Mouse (Mus musculus) heart, embryonic 13.5 days (tissue): ENCODE results near the gene Sec24d. TPM values are rescaled to one million over a fixed set of nuclear protein-coding genes. Genes with fewer than 3 reads are reported as not detected.

Source experiments
- ATAC-seq: fragments of 200-750 bp; cut with Nextera tagmentation; 2 replicates; pipeline ENCODE4 v1.8.0; 2017; ENCODE audit warnings: moderate TSS enrichment; ENCODE audit not compliant: insufficient number of reproducible peaks, low FRiP score, low TSS enrichment; ENCODE audit errors: extremely low read depth
- H3K27ac ChIP-seq: fragments of 300-500 bp; sonication (generic); replicated peaks from 2 replicates; pipeline ENCODE4 v1.5.1; 2015; ENCODE audit warnings: moderate library complexity, mild to moderate bottlenecking, inconsistent platforms
- H3K27me3 ChIP-seq: fragments of 300-500 bp; sonication (generic); replicated peaks from 2 replicates; pipeline ENCODE4 v1.6.1; 2015; ENCODE audit warnings: mild to moderate bottlenecking, inconsistent platforms
- H3K36me3 ChIP-seq: fragments of 300-500 bp; sonication (generic); 2 replicates; pipeline ENCODE4 v1.6.1; 2015; ENCODE audit warnings: mild to moderate bottlenecking, inconsistent platforms
- H3K4me1 ChIP-seq: fragments of 300-500 bp; sonication (generic); 2 replicates; pipeline ENCODE4 v1.6.1; 2015; ENCODE audit warnings: inconsistent platforms
- H3K4me2 ChIP-seq: fragments of 300-500 bp; sonication (generic); 2 replicates; pipeline ENCODE4 v1.6.1; 2015; ENCODE audit warnings: inconsistent platforms, mild to moderate bottlenecking, moderate library complexity
- H3K4me3 ChIP-seq: fragments of 300-500 bp; sonication (generic); 2 replicates; pipeline ENCODE4 v1.5.1; 2015; ENCODE audit warnings: moderate library complexity, mild to moderate bottlenecking, inconsistent platforms
- H3K9ac ChIP-seq: fragments of 300-500 bp; sonication (generic); 2 replicates; pipeline ENCODE4 v1.6.1; 2015; ENCODE audit warnings: inconsistent platforms, mild to moderate bottlenecking, moderate library complexity
- H3K9me3 ChIP-seq: fragments of 300-500 bp; sonication (generic); 2 replicates; pipeline ENCODE4 v1.6.1; 2016; ENCODE audit warnings: inconsistent platforms
- WGBS: fragments of 180-500 bp; shearing (Covaris S2); methylation state at CpG from one replicate; pipeline ENCODE4 v1.1.7; 2015; ENCODE audit warnings: mixed read lengths; 5-methylcytosine and 5-hydroxymethylcytosine counted together
- polyA plus RNA-seq: library from polyadenylated mRNA; unstranded; fragments of >200 nt; fragmentation: Nextera tagmentation; extraction: Ambion mirVana; gene quantifications from 2 replicates; pipeline ENCODE4 v1.2.1, GENCODE M21; 2015

Gene Sec24d
- polyA plus RNA-seq, 1 experiment from 2014 or later, result 70.4 TPM

- H3K27ac ChIP-seq, result no peak overlapping the region
- 65% methylated on average over 6 of the region's 6 CpGs for WGBS
- H3K36me3 ChIP-seq, result no peaks in the 10 kb centered on the region
- no peak for ATAC-seq
- no peaks in the 10 kb centered on the region for H3K4me1 ChIP-seq
- H3K4me3 ChIP-seq, result no peak overlapping the region
- H3K9ac ChIP-seq, result no peak overlapping the region
- no peaks in the 10 kb centered on the region for H3K9me3 ChIP-seq
- H3K4me2 ChIP-seq, result no peak overlapping the region
- no peaks in the 10 kb centered on the region for H3K27me3 ChIP-seq
Observed at GRCm38 (mm10) chr3:123411821-123412578, 144.7 kb downstream of the Sec24d start.

GRCm38 (mm10) chr3:123413173-123413572 lies 145.9 kb downstream of the Sec24d start:
- Histone ChIP-seq H3K27me3 (no peaks in the 10 kb centered on the region), H3K9me3 (no peaks in the 10 kb centered on the region), H3K27ac (no peak overlapping the region), H3K4me1 (no peaks in the 10 kb centered on the region), H3K9ac (no peak overlapping the region), H3K4me2 (no peak overlapping the region), H3K4me3 (no peak overlapping the region), H3K36me3 (no peaks in the 10 kb centered on the region)
- 79% methylated on average over 5 of the region's 5 CpGs for WGBS
- ATAC-seq, result no peak

Other genes starting within 250 kb of the Sec24d start
- gene Myoz2, start 232.4 kb upstream of the Sec24d start, polyA plus RNA-seq, result 166 and 204 TPM in 2 replicates
- 15.1 and 16.8 TPM in 2 replicates for gene Synpo2, start 31.3 kb upstream of the Sec24d start, polyA plus RNA-seq
- gene Mettl14, start 118.7 kb downstream of the Sec24d start, polyA plus RNA-seq, result 17.9 and 18.8 TPM in 2 replicates
- 2.6 and 3.3 TPM in 2 replicates for gene Prss12, start 179.5 kb downstream of the Sec24d start, polyA plus RNA-seq